Mouse (Mus musculus) forebrain, postnatal 0 days (tissue): ENCODE results near the gene Vsig2. TPM values are rescaled to one million over a fixed set of nuclear protein-coding genes. Genes with fewer than 3 reads are reported as not detected.

Experiments
- ATAC-seq: fragments of 200-750 bp; cut with Nextera tagmentation; 2 replicates; pipeline ENCODE4 v1.8.0; 2017; ENCODE audit warnings: mild to moderate bottlenecking, moderate library complexity
- DNase-seq: peaks from one replicate; pipeline ENCODE4 v3.0.0-alpha.2; 2015
- H3K27ac ChIP-seq: fragments of 300-500 bp; sonication (generic); 2 replicates; pipeline ENCODE4 v1.5.1; 2014; ENCODE audit warnings: low read depth, mild to moderate bottlenecking, antibody characterized with exemption, low read length, moderate library complexity, mixed read lengths
- H3K27me3 ChIP-seq: fragments of 300-500 bp; sonication (generic); 2 replicates; pipeline ENCODE4 v1.6.1; 2014; ENCODE audit warnings: mild to moderate bottlenecking, low read length, mixed read lengths; ENCODE audit not compliant: insufficient read depth
- H3K36me3 ChIP-seq: fragments of 300-500 bp; sonication (generic); 2 replicates; pipeline ENCODE4 v1.6.1; 2014; ENCODE audit warnings: mild to moderate bottlenecking, moderate library complexity; ENCODE audit not compliant: insufficient read depth
- H3K4me1 ChIP-seq: fragments of 300-500 bp; sonication (generic); 2 replicates; pipeline ENCODE4 v1.6.1; 2014; ENCODE audit warnings: antibody characterized with exemption; ENCODE audit not compliant: insufficient read depth
- H3K4me2 ChIP-seq: fragments of 300-500 bp; sonication (generic); 2 replicates; pipeline ENCODE4 v1.6.1; 2014; ENCODE audit warnings: low read depth, mild to moderate bottlenecking, moderate library complexity
- H3K4me3 ChIP-seq: fragments of 300-500 bp; sonication (generic); 2 replicates; pipeline ENCODE4 v1.5.1; 2014; ENCODE audit warnings: low read depth, low read length, mixed read lengths
- H3K9ac ChIP-seq: fragments of 300-500 bp; sonication (generic); 2 replicates; pipeline ENCODE4 v1.6.1; 2014; ENCODE audit warnings: mild to moderate bottlenecking
- H3K9me3 ChIP-seq: fragments of 300-500 bp; sonication (generic); 2 replicates; pipeline ENCODE4 v1.6.1; 2016; ENCODE audit warnings: low read length
- CTCF ChIP-seq: sonication (generic); IDR thresholded peaks from 2 replicates; pipeline ENCODE4 v1.5.1; 2016; ENCODE audit warnings: antibody characterized with exemption, control low read depth, low read depth
- WGBS: fragments of 180-500 bp; shearing (Covaris S2); extraction: QIAGEN DNeasy Blood & Tissue Kit; methylation state at CpG from one replicate; pipeline ENCODE4 v1.1.7; 2014; 5-methylcytosine and 5-hydroxymethylcytosine counted together
- polyA plus RNA-seq: library from polyadenylated mRNA; unstranded; fragments of >200 nt; fragmentation: Nextera tagmentation; extraction: Ambion mirVana; gene quantifications from 2 replicates; pipeline ENCODE4 v1.2.1, GENCODE M21; 2015
- total RNA-seq: library from RNA; depleted of rRNA; stranded (reverse); fragments of >200 nt; gene quantifications from 2 replicates; pipeline ENCODE4 v1.2.3, GENCODE M21; 2014; rRNA removed

The Vsig2 gene
- total RNA-seq: 2.4 and 2.5 TPM in 2 replicates
- 1.2 and 1.3 TPM in 2 replicates for polyA plus RNA-seq

GRCm38 (mm10) chr9:37539170-37540025 lies at the start of gene Vsig2:
TSS of gene Vsig2 (plus strand) at chr9:37539255.
- Histone ChIP-seq H3K4me2 (no peak within 1 kb of the TSS), H3K4me1 (no peaks in the 10 kb centered on the region), H3K27ac (no peak within 1 kb of the TSS), H3K36me3 (no peaks in the 10 kb centered on the region), H3K27me3 (no peaks in the 10 kb centered on the region; the same call in 1 of the 2 replicates), H3K9ac (no peak within 1 kb of the TSS), H3K4me3 (no peak within 1 kb of the TSS), H3K9me3 (no peaks in the 10 kb centered on the region)
- no peak for DNase-seq
- no peak for TF ChIP-seq CTCF
- no peak for ATAC-seq
- WGBS: 54% methylated on average over 23 of the region's 23 CpGs

- peak overlapping the region; percentile 97 for H3K27ac ChIP-seq
- peak overlapping the region; percentile 93 for H3K4me3 ChIP-seq
- H3K4me2 ChIP-seq: peak overlapping the region; percentile 73
- peaks cover 13% of the 10 kb centered on the region; the same call in 1 of the 2 replicates for H3K4me1 ChIP-seq
- H3K36me3 ChIP-seq: no peaks in the 10 kb centered on the region; the same call in 1 of the 2 replicates
- peak; percentile 64 for ATAC-seq
- peak; percentile 13; the same call in 1 of the 2 replicates for TF ChIP-seq CTCF
- peak overlapping the region; percentile 84 for H3K9ac ChIP-seq
- under 1% methylated on average over 67 of the region's 75 CpGs for WGBS
- DNase-seq: peak; percentile 59
- no peaks in the 10 kb centered on the region for H3K9me3 ChIP-seq
- H3K27me3 ChIP-seq: no peaks in the 10 kb centered on the region
These were observed 49.5 kb upstream of the Vsig2 start for GRCm38 (mm10) chr9:37489446-37490120.

DNA sequence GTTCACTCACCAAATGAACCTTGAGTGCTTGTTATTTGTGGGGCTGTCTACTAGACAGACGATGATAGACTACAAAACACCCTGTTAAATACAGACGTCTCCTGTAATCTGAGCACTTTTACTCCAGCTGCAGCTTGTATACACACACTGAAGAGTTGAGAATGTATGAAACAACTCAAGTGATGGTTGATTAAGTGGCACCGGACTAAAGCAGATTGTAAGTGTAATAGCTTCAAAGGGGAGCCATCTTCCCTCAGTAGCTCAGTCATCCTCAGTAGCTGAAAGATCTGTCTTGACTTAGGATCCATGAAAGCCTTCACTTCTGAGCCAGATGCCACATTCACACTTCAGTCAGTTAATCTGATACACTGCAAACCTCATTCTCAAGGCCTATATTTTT lies 43.3 kb upstream of the Vsig2 start:
- TF ChIP-seq CTCF: no peak
- H3K9me3 ChIP-seq: no peaks in the 10 kb centered on the region
- ATAC-seq (no peak), DNase-seq (no peak)
- no peak overlapping the region for H3K4me2 ChIP-seq
- no peaks in the 10 kb centered on the region; the same call in 1 of the 2 replicates for H3K36me3 ChIP-seq
- WGBS: 56% methylated on average over 3 of the region's 3 CpGs
- no peak overlapping the region for H3K9ac ChIP-seq
- no peak overlapping the region for H3K4me3 ChIP-seq
- H3K4me1 ChIP-seq: peaks cover 7% of the 10 kb centered on the region; the same call in 1 of the 2 replicates
- H3K27me3 ChIP-seq: no peaks in the 10 kb centered on the region
- H3K27ac ChIP-seq: no peak overlapping the region

DNA sequence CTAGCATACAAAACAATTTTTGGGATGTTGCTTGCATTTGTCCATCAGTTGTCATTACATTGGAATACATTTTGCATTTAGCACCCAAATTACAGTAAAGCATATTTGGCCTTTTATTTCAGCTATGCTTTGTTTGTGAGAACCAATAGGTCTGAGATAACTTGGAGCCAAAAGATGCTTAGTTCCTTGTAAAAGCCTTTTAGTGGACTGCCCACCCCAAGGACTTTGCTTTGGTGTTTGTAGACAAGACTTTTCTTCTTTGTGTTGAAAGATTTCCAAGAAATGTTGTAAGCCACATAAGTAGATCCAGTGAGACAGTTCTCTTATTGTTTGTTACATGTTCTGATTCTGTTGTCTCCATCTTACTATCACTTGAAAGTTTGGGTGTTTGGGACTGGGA lies 42.7 kb upstream of the Vsig2 start:
- Histone ChIP-seq H3K4me2 (no peak overlapping the region), H3K36me3 (no peaks in the 10 kb centered on the region; the same call in 1 of the 2 replicates), H3K9me3 (no peaks in the 10 kb centered on the region), H3K4me1 (peaks cover 1% of the 10 kb centered on the region; the same call in 1 of the 2 replicates), H3K4me3 (no peak overlapping the region), H3K27me3 (no peaks in the 10 kb centered on the region), H3K9ac (no peak overlapping the region), H3K27ac (no peak overlapping the region)
- no peak for DNase-seq
- no peak for ATAC-seq
- TF ChIP-seq CTCF: no peak

DNA sequence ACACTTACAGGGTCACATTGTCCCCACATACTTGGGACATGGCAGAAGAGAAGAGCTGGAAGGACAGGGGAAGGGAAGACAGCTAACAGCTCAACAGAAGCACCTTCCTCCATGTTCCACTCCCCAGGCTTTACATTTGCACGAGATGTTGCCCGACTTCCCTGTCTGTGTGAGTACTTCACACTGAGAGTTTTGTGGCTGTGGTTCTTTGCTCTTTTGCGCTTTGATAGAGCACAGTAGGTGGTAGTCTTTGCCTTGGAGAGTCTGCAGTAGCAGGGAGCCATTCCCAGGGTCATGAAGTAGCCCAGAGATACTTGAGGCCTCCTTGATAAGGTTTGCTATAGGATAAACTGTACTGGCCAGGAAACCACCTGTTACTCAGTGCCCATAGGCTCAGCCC lies 38.9 kb upstream of the Vsig2 start:
- Histone ChIP-seq H3K4me1 (no peaks in the 10 kb centered on the region), H3K36me3 (no peaks in the 10 kb centered on the region), H3K4me2 (no peak overlapping the region), H3K27me3 (no peaks in the 10 kb centered on the region), H3K9me3 (no peaks in the 10 kb centered on the region), H3K4me3 (no peak overlapping the region), H3K27ac (no peak overlapping the region), H3K9ac (no peak overlapping the region)
- no peak for ATAC-seq
- no peak for TF ChIP-seq CTCF
- DNase-seq: no peak
- WGBS: 82% methylated on average over 3 of the region's 3 CpGs

DNA sequence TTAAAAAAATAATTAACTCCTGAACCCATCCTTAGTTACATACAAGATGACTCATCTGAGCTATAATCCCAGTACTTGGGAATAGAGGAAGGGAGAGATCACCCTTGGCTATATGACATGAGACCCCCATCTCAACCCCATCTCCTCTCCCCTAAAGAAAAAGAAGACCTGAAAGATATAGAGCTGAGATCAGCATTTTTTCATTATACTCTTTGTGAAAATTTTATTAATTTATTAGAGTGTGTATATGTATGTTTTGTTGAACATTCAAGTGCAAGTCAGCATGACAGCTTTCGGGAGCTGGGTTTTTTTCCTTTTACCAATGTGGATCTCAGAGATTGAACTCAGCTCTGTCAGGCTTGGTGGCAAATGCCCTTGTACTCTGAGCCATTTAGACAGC lies 37.9 kb upstream of the Vsig2 start:
- no peaks in the 10 kb centered on the region for H3K27me3 ChIP-seq
- DNase-seq: no peak
- no peak overlapping the region for H3K27ac ChIP-seq
- no peaks in the 10 kb centered on the region for H3K36me3 ChIP-seq
- H3K4me1 ChIP-seq: no peaks in the 10 kb centered on the region
- no peak overlapping the region for H3K9ac ChIP-seq
- no peak overlapping the region for H3K4me2 ChIP-seq
- no peak for TF ChIP-seq CTCF
- no peak for ATAC-seq
- WGBS: 96% methylated on average over 1 of the region's 1 CpGs
- no peaks in the 10 kb centered on the region for H3K9me3 ChIP-seq
- H3K4me3 ChIP-seq: no peak overlapping the region

GRCm38 (mm10) chr9:37504348-37504747 lies 34.7 kb upstream of the Vsig2 start:
- H3K4me1 ChIP-seq: no peaks in the 10 kb centered on the region
- H3K27ac ChIP-seq: no peak overlapping the region
- no peak overlapping the region for H3K4me3 ChIP-seq
- no peak for DNase-seq
- no peaks in the 10 kb centered on the region for H3K36me3 ChIP-seq
- H3K27me3 ChIP-seq: no peaks in the 10 kb centered on the region
- no peak overlapping the region for H3K4me2 ChIP-seq
- TF ChIP-seq CTCF: no peak
- H3K9ac ChIP-seq: no peak overlapping the region
- ATAC-seq: no peak
- H3K9me3 ChIP-seq: no peaks in the 10 kb centered on the region
